Mouse (Mus musculus) stomach, postnatal 0 days (tissue): ENCODE data around the gene Inip.

Source experiments
- CTCF ChIP-seq: IDR thresholded peaks from 2 replicates; pipeline ENCODE4 v1.5.1; 2016; ENCODE audit warnings: antibody characterized with exemption, low read depth, mild to moderate bottlenecking, moderate library complexity
- EP300 ChIP-seq: optimal IDR thresholded peaks from 2 replicates; pipeline ENCODE3; 2016; ENCODE audit warnings: antibody characterized with exemption

DNA sequence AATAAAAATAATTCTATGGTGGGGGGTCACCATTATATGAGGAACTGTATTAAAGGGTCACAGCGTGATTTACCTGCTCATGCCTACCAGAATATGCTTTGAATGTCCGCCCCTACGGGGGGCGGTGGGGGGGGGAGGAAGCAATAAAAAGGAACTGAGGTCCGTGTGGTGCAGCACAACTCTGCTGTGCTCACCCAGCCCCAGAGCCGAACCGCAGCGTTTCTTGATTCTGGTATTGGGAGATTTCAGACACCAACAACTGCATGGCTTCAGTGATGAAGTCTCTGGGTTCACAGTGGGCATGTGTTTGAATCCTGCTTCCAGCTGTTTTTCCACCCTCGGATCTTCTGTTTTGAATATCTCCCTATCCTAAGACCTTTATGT lies 73.5 kb downstream of the Inip start:
- TF ChIP-seq CTCF (no peak), EP300 (no peak)
